Mouse (Mus musculus): Measurements from ENCODE around the gene Cs.

GRCm38 (mm10) chr10:128368402-128369217, 31.1 kb downstream of the Cs start, which contains the start of gene Coq10a:
- TF ChIP-seq CTCF (IDR thresholded peaks at IDR 0.05) (no peak), EP300 (IDR thresholded peaks at IDR 0.05) (no peak)

Measured in lung, postnatal 0 days (tissue).